Mouse (Mus musculus) heart, embryonic 16.5 days (tissue): ENCODE measurements around the gene Stx5a. TPM values are rescaled to one million over a fixed set of nuclear protein-coding genes. Genes with fewer than 3 reads are reported as not detected.
A peak's percentile ranks its signal among the peaks of the same experiment; 100 is the strongest.
"Not testable (repeated sequence)": the region's sequence is repeated elsewhere in the genome, so short reads cannot be mapped to it uniquely, and the experiment has no call there.

ENCODE experiments used
- ATAC-seq: fragments of 200-750 bp; cut with Nextera tagmentation; replicated peaks from 2 replicates; pipeline ENCODE4 v1.8.0; 2017; ENCODE audit warnings: moderate number of reproducible peaks; ENCODE audit not compliant: insufficient read depth, low FRiP score; ENCODE audit errors: extremely low read depth
- H3K27ac ChIP-seq: fragments of 300-500 bp; sonication (generic); 2 replicates; pipeline ENCODE4 v1.5.1; 2014; ENCODE audit warnings: mild to moderate bottlenecking, low read length, control low read depth, moderate library complexity
- H3K27me3 ChIP-seq: fragments of 300-500 bp; sonication (generic); 2 replicates; pipeline ENCODE4 v1.6.1; 2014; ENCODE audit warnings: low read length, mixed read lengths; ENCODE audit not compliant: control insufficient read depth, insufficient read depth
- H3K36me3 ChIP-seq: fragments of 300-500 bp; sonication (generic); 2 replicates; pipeline ENCODE4 v1.6.1; 2014; ENCODE audit not compliant: control insufficient read depth, insufficient read depth
- H3K4me1 ChIP-seq: fragments of 300-500 bp; sonication (generic); 2 replicates; pipeline ENCODE4 v1.6.1; 2014; ENCODE audit warnings: low read length, mixed read lengths; ENCODE audit not compliant: control insufficient read depth, insufficient read depth
- H3K4me2 ChIP-seq: fragments of 300-500 bp; sonication (generic); 2 replicates; pipeline ENCODE4 v1.6.1; 2014; ENCODE audit warnings: low read depth, mild to moderate bottlenecking, control low read depth, low read length
- H3K4me3 ChIP-seq: fragments of 300-500 bp; sonication (generic); 2 replicates; pipeline ENCODE4 v1.5.1; 2014; ENCODE audit warnings: mild to moderate bottlenecking, control low read depth, low read length
- H3K9ac ChIP-seq: fragments of 300-500 bp; sonication (generic); 2 replicates; pipeline ENCODE4 v1.6.1; 2014; ENCODE audit warnings: low read length, control low read depth
- H3K9me3 ChIP-seq: fragments of 300-500 bp; sonication (generic); replicated peaks from 2 replicates; pipeline ENCODE4 v1.6.1; 2016; ENCODE audit warnings: low read length; ENCODE audit not compliant: control insufficient read depth
- WGBS: fragments of 180-500 bp; shearing (Covaris S2); extraction: QIAGEN DNeasy Blood & Tissue Kit; methylation state at CpG from one replicate; pipeline ENCODE4 v1.1.7; 2014; 5-methylcytosine and 5-hydroxymethylcytosine counted together
- polyA plus RNA-seq: library from polyadenylated mRNA; unstranded; fragments of >200 nt; fragmentation: Nextera tagmentation; extraction: Ambion mirVana; gene quantifications from 2 replicates; pipeline ENCODE4 v1.2.1, GENCODE M21; 2015

Stx5a gene
- polyA plus RNA-seq, 1 experiment from 2014 or later, result 91.7 TPM

GRCm38 (mm10) chr19:8722559-8722906 lies 18.7 kb upstream of the Stx5a start:
- H3K27me3 ChIP-seq, result no peaks in the 10 kb centered on the region
- peak overlapping the region; percentile 76 for H3K4me3 ChIP-seq
- peak overlapping the region; percentile 87 for H3K9ac ChIP-seq
- WGBS, result under 1% methylated on average over 5 of the region's 5 CpGs
- no peak for ATAC-seq
- H3K4me1 ChIP-seq, result peaks cover 23% of the 10 kb centered on the region
- peaks cover 27% of the 10 kb centered on the region for H3K36me3 ChIP-seq
- peak overlapping the region; percentile 94 for H3K27ac ChIP-seq
- H3K9me3 ChIP-seq, result no peaks in the 10 kb centered on the region
- peak overlapping the region; percentile 74 for H3K4me2 ChIP-seq

- peak within 1 kb of the TSS; percentile 76 for H3K4me3 ChIP-seq
- peaks cover 27% of the 10 kb centered on the region for H3K36me3 ChIP-seq
- H3K27me3 ChIP-seq, result no peaks in the 10 kb centered on the region
- H3K4me1 ChIP-seq, result peaks cover 23% of the 10 kb centered on the region
- peak; percentile 98 for ATAC-seq
- no peaks in the 10 kb centered on the region for H3K9me3 ChIP-seq
- H3K27ac ChIP-seq, result peak within 1 kb of the TSS; percentile 94
- under 1% methylated on average over 50 of the region's 50 CpGs for WGBS
- H3K4me2 ChIP-seq, result peak within 1 kb of the TSS; percentile 80
- peak within 1 kb of the TSS; percentile 87 for H3K9ac ChIP-seq
Observed at GRCm38 (mm10) chr19:8722907-8723573, 18.2 kb upstream of the Stx5a start, which contains the start of gene Slc3a2. TSS of gene Slc3a2 (minus strand) at chr19:8723369.

- H3K27me3 ChIP-seq, result no peaks in the 10 kb centered on the region
- H3K4me3 ChIP-seq, result peak overlapping the region; percentile 76
- no peak for ATAC-seq
- H3K27ac ChIP-seq, result peak overlapping the region; percentile 90
- peaks cover 23% of the 10 kb centered on the region for H3K4me1 ChIP-seq
- H3K9me3 ChIP-seq, result no peaks in the 10 kb centered on the region
- peak overlapping the region; percentile 80 for H3K4me2 ChIP-seq
- 0% methylated on average over 20 of the region's 20 CpGs for WGBS
- peak overlapping the region; percentile 87 for H3K9ac ChIP-seq
- peaks cover 27% of the 10 kb centered on the region for H3K36me3 ChIP-seq
Observed at GRCm38 (mm10) chr19:8723574-8724346, 17.5 kb upstream of the Stx5a start.

GRCm38 (mm10) chr19:8724392-8724791 lies 16.8 kb upstream of the Stx5a start:
- Histone ChIP-seq H3K36me3 (peaks cover 27% of the 10 kb centered on the region), H3K4me2 (peak overlapping the region; percentile 80), H3K9me3 (no peaks in the 10 kb centered on the region), H3K4me1 (peaks cover 23% of the 10 kb centered on the region), H3K4me3 (peak overlapping the region; percentile 76), H3K27ac (peak overlapping the region; percentile 90; the same call in 1 of the 2 replicates), H3K9ac (peak overlapping the region; percentile 87), H3K27me3 (no peaks in the 10 kb centered on the region)
- WGBS, result 0% methylated on average over 2 of the region's 2 CpGs
- no peak for ATAC-seq

GRCm38 (mm10) chr19:8725081-8725613 lies 16.1 kb upstream of the Stx5a start:
- 55% methylated on average over 4 of the region's 4 CpGs for WGBS
- Histone ChIP-seq H3K4me3 (peak overlapping the region; percentile 76), H3K4me1 (peaks cover 23% of the 10 kb centered on the region), H3K36me3 (peaks cover 27% of the 10 kb centered on the region), H3K27ac (no peak overlapping the region), H3K27me3 (no peaks in the 10 kb centered on the region), H3K4me2 (peak overlapping the region; percentile 80), H3K9me3 (no peaks in the 10 kb centered on the region), H3K9ac (peak overlapping the region; percentile 87)
- ATAC-seq, result no peak

DNA sequence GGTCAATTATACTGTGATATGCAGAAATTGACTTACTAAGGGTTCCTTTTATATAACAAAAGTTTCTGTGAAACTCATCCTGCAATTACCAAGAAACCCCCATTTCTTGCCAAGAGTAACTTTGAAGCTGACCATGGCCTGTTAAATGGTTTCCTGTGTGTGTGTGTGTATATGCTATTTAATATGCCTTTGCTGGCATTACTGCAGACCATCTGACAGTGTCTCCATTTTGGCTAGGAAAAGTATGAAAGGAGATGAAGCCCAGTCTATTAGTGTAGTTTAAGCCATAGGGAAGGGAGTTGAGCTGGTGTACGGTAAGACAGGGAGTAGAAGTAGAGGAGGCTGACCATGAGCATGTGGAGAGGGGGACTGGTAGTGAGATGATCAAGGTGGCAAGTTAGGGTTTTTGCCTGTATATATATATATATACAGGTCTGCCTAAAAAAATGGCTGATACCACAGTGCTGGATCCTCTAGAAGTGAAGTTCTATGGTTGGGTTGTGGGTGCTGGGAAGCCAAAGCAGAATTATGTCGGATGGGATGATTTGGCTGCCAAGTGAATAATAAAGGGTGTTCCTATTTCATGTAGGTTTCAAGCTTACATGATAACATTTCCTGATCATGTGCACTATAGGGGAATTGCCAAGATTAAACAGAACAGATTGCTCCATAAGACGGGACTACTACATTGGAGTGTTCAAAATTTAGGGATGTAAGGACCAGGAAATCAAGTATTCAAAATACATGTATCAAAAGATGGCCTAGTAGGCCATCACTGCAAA lies 14.4 kb upstream of the Stx5a start:
- Histone ChIP-seq H3K9me3 (no peaks in the 10 kb centered on the region), H3K4me1 (peaks cover 23% of the 10 kb centered on the region), H3K27me3 (no peaks in the 10 kb centered on the region), H3K4me2 (no peak overlapping the region), H3K27ac (no peak overlapping the region), H3K4me3 (no peak overlapping the region), H3K9ac (no peak overlapping the region), H3K36me3 (peaks cover 27% of the 10 kb centered on the region)
- no peak for ATAC-seq
- WGBS, result 31% methylated on average over 3 of the region's 3 CpGs

DNA sequence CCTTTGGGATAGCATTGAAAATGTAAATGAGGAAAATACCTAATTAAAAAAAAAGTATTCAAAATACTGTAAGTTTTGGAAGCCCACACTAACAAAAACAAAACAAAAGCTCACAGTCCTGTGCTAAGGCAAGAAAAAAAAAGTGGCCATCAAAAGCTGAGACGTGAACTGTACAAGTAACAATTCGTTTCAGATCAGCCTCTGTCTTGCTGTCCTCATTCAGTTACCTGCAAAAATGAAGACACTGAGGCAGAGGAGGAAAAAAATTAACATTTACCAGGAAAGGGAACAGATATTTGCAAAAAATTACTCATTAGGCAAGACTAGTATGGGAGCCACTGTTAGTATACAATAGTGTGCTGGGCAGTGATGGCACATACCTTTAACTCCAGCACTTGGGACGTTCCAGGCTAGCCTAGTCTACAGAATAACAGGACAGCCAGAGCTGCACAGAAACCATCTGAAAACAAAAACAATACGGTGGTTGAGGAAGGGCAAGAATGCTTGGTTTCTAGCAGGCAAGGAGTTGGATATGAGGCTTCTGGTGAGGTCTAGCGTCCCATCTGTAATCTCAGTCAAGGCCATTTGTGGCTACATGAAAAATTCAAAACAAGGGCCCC lies 13.6 kb upstream of the Stx5a start:
- Histone ChIP-seq H3K27ac (no peak overlapping the region), H3K36me3 (peaks cover 27% of the 10 kb centered on the region), H3K4me1 (peaks cover 17% of the 10 kb centered on the region), H3K4me3 (no peak overlapping the region), H3K4me2 (no peak overlapping the region), H3K27me3 (no peaks in the 10 kb centered on the region), H3K9ac (no peak overlapping the region), H3K9me3 (no peaks in the 10 kb centered on the region)
- ATAC-seq, result no peak
- 25% methylated on average over 5 of the region's 5 CpGs for WGBS

GRCm38 (mm10) chr19:8728335-8729099 lies 12.7 kb upstream of the Stx5a start:
- H3K9me3 ChIP-seq, H3K9ac ChIP-seq, H3K27me3 ChIP-seq, H3K4me3 ChIP-seq, ATAC-seq, H3K4me2 ChIP-seq, H3K27ac ChIP-seq: not testable (repeated sequence)
- WGBS, result 37% methylated on average over 3 of the region's 3 CpGs
- Histone ChIP-seq H3K36me3 (peaks cover 27% of the 10 kb centered on the region), H3K4me1 (peaks cover 17% of the 10 kb centered on the region)
